Mouse (Mus musculus) embryonic fibroblast, embryonic 13.5 days (primary cell): Measurements from ENCODE around the gene Ccdc78.

ENCODE experiments used
- CTCF ChIP-seq: IDR thresholded peaks from 2 replicates; pipeline ENCODE4 v1.5.1; 2011; ENCODE audit warnings: mild to moderate bottlenecking, control low read depth, low read length, moderate library complexity, borderline replicate concordance; ENCODE audit not compliant: insufficient read depth
- POLR2A ChIP-seq: IDR thresholded peaks from 2 replicates; pipeline ENCODE4 v1.6.1; 2011; ENCODE audit warnings: low read depth, mild to moderate bottlenecking, control low read depth, low read length, moderate library complexity

DNA sequence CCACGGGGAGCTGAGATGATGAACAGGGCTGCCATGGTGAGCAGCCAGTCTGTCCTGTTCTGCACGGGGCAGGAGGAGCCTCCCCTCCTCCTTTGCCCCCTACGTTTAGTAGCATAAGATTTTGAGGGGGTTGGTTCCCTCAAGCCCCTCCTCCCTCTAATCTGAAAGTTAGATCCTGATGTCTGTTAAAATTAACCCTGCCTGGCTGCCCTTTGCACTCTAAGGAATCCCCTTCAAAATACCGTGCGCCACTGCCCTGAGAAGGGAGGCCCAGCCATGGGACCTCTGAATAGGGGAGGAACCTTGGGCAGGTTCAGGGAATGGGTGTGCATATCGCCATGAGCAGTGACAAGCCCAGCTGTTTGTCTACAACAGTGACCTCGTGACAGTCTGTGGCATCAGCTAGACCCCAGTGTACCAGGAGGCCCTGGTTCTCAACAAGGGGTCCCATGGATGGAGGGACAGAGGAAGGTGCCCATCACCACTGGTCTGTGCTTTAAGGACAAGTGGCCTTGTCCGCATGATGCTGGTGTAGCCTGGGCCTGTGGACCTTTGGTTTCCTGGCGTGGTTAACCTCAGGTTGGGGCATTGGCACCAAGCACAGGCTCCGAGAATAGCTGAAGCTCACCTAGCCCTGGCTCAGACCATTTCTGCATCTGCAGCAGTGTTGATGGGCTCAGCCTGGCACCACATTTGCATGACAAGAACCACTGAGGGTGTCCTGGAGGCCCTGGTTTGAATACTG, 10.9 kb upstream of the Ccdc78 start:
- TF ChIP-seq CTCF (no peak), POLR2A (no peak)
